Mouse (Mus musculus): ENCODE results near the gene Sh2d6. TPM values are rescaled to one million over a fixed set of nuclear protein-coding genes. Genes with fewer than 3 reads are reported as not detected.

Gene Sh2d6
- polyA plus RNA-seq, 1 experiment from 2014 or later = 0.15 TPM

DNA sequence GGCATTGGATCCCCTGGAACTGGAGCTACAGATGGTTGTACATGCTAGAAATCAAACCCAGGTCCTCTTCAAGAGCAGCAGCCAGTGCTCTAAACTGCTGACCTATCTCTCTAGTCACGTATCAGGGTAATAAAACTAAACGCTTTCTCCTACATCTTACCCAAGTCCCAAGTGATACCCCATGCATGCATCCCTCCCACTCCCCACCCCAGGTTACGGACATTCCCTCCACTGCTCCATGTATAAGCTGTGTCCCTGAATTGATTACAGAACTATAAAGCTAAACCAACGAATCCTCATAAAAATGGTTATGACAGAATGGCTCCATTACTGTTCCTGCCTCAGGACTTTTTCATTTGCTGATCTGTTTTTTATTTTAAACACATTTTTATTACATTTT lies 55.3 kb downstream of the Sh2d6 start:
- Histone ChIP-seq H3K4me1 (peaks cover 25% of the 10 kb centered on the region), H3K4me2 (replicated peaks) (peak overlapping the region; percentile 31; the same call in 1 of the 2 replicates), H3K9ac (no peak overlapping the region), H3K4me3 (no peak overlapping the region), H3K27ac (peak overlapping the region; percentile 61; the same call in 1 of the 2 replicates), H3K36me3 (no peaks in the 10 kb centered on the region), H3K9me3 (no peaks in the 10 kb centered on the region), H3K27me3 (no peaks in the 10 kb centered on the region)
- WGBS = 23% methylated on average over 4 of the region's 4 CpGs
- ATAC-seq (ENCODE audit: low FRiP score, low read depth) = peak; percentile 75

DNA sequence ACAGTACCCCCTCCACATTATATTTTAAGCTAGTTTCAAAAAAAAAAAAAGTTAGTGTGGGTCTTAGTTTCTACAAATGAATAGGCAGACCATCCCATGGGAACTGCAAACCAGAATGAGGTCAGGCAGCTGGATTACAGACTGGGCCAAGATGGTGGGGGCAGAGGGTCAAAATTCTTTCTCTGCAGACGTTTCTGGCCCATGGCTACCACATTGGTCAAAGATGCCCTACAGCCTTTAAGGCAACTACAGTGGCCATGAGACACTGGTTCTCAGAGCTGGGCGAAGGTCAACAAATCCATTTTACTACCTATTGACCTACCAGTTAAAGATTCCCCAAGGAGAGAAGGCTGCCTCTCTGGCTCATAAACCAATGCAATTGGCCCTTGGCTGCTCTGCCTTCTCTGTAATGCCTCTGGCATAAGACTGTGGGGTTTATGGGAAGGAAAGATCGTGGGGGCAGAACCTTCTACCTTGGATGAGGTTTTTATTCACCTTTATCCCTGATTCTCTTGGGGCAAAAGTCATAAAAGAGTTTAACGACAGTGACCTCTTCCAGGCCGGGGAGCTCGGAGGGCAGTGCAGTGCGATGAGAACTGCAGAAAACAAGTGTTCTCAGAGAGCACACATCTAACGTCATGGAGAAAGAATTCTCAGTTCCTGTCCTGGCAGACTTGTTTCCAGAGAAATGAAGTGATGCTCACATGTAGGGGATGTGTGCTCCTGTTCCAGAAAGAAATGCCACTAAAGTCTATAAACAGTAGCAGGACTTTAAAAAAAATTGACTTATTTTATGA lies 55.9 kb downstream of the Sh2d6 start:
- no peaks in the 10 kb centered on the region for H3K36me3 ChIP-seq
- H3K4me1 ChIP-seq = peaks cover 25% of the 10 kb centered on the region
- peak; percentile 72 for ATAC-seq (ENCODE audit: low FRiP score, low read depth)
- no peaks in the 10 kb centered on the region for H3K9me3 ChIP-seq
- peak overlapping the region; percentile 61; the same call in 1 of the 2 replicates for H3K27ac ChIP-seq
- H3K4me3 ChIP-seq = no peak overlapping the region
- no peaks in the 10 kb centered on the region for H3K27me3 ChIP-seq
- 24% methylated on average over 8 of the region's 8 CpGs for WGBS
- H3K4me2 ChIP-seq (replicated peaks) = peak overlapping the region; percentile 31
- no peak overlapping the region for H3K9ac ChIP-seq

Other genes starting within 250 kb of the Sh2d6 start
- not detected in 2 replicates for gene Sftpb, start 217.1 kb downstream of the Sh2d6 start, polyA plus RNA-seq (2015; fragmentation: Nextera tagmentation; extraction: Ambion mirVana)
- gene Usp39, start 176.5 kb downstream of the Sh2d6 start, polyA plus RNA-seq (2015; fragmentation: Nextera tagmentation; extraction: Ambion mirVana) = 51.5 and 51.7 TPM in 2 replicates
- 28.6 and 30.2 TPM in 2 replicates for gene 0610030E20Rik, start 174.4 kb downstream of the Sh2d6 start, polyA plus RNA-seq (2015; fragmentation: Nextera tagmentation; extraction: Ambion mirVana)
- 12.1 and 14.6 TPM in 2 replicates for gene Tmem150a, start 166.3 kb downstream of the Sh2d6 start, polyA plus RNA-seq (2015; fragmentation: Nextera tagmentation; extraction: Ambion mirVana)
- 90.9 and 94.0 TPM in 2 replicates for gene Rnf181, start 154.8 kb downstream of the Sh2d6 start, polyA plus RNA-seq (2015; fragmentation: Nextera tagmentation; extraction: Ambion mirVana)
- gene Vamp5, start 141.2 kb downstream of the Sh2d6 start, polyA plus RNA-seq (2015; fragmentation: Nextera tagmentation; extraction: Ambion mirVana) = 21.1 and 22.6 TPM in 2 replicates
- gene Vamp8, start 131.0 kb downstream of the Sh2d6 start, polyA plus RNA-seq (2015; fragmentation: Nextera tagmentation; extraction: Ambion mirVana) = 143 and 146 TPM in 2 replicates
- 43.5 and 47.8 TPM in 2 replicates for gene Ggcx, start 107.4 kb downstream of the Sh2d6 start, polyA plus RNA-seq (2015; fragmentation: Nextera tagmentation; extraction: Ambion mirVana)
- 426 and 435 TPM in 2 replicates for gene Mat2a, start 82.1 kb downstream of the Sh2d6 start, polyA plus RNA-seq (2015; fragmentation: Nextera tagmentation; extraction: Ambion mirVana)
- 35.8 and 41.3 TPM in 2 replicates for gene Capg, start 22.7 kb upstream of the Sh2d6 start, polyA plus RNA-seq (2015; fragmentation: Nextera tagmentation; extraction: Ambion mirVana)
- 15.3 and 16.7 TPM in 2 replicates for gene Elmod3, start 76.7 kb upstream of the Sh2d6 start, polyA plus RNA-seq (2015; fragmentation: Nextera tagmentation; extraction: Ambion mirVana)
- gene Retsat, start 76.8 kb upstream of the Sh2d6 start, polyA plus RNA-seq (2015; fragmentation: Nextera tagmentation; extraction: Ambion mirVana) = 15.1 and 17.9 TPM in 2 replicates
- 22.0 and 23.0 TPM in 2 replicates for gene Tgoln1, start 95.3 kb upstream of the Sh2d6 start, polyA plus RNA-seq (2015; fragmentation: Nextera tagmentation; extraction: Ambion mirVana)

All from limb, embryonic 13.5 days (tissue).